Mouse (Mus musculus) left cerebral cortex, postnatal 25 days (tissue): ENCODE data around the gene Stip1. TPM values are rescaled to one million over a fixed set of nuclear protein-coding genes. Genes with fewer than 3 reads are reported as not detected.
A peak's percentile ranks its signal among the peaks of the same experiment; 100 is the strongest.

Experiments
- DNase-seq, 2 experiments: peaks; one replicate each; pipeline ENCODE4 v3.0.0; 2022; ENCODE audit warnings: low spot score in 2 of 2, mixed read lengths in 1 of 2
- intact Hi-C: fragments of 180-260 bp; cut with DNase I; formaldehyde crosslinking; loops from one replicate; pipeline ENCODE4 v1.15.1; 2025
- total RNA-seq, 2 experiments: library from RNA; stranded (reverse); gene quantifications; 2 replicates each; pipeline ENCODE4 v1.2.3; 2021

Gene Stip1
- total RNA-seq, 2 experiments from 2014 or later: 191 to 206 TPM

DNA sequence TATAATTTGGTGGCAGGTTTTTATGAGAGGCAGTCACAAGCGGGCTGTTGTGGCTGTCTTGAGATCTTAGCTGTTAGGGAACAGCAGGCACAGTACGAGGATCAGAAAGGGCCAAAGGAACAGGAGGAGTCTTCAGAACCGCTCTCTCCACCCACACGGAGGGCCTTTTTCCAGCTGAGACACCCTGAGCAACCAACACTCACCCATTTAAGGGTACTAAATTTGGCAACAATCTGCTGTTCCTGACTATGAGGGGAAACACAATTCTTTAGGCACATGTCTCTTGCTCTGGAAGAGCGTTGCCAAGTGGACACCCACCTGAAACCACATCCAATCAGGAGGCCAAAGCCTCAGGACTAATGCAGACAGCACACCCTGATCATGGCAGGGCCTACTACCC, 10.2 kb downstream of the Stip1 start:
- DNase-seq: peak; percentile 58 to 91
- intact Hi-C loops: loop anchor here (5.0 kb wide), 1 partner anchor 97 kb away; the partner anchor contains the start of gene Kcnk4

DNA sequence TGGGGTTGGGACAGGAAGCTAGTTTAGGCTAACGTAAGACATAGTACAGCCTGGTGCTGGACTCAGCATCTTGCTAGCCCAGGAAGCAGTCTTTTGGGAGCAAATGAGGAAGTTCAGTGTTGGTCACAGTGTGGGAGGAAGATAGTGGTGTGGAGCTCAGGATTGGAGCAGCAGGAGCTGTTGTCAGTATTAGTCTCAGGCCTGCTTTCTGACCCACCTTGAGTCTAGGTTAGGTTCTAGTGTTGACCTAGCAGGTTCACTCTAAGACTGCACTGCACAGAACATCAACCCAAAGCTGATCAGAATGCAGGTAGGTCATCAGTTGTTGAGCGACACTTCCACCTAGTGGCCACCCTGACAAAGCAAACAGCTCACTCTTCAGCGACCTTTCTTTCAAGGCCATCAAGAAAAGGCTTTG, 19.5 kb downstream of the Stip1 start:
- intact Hi-C loops: no loop called here
- peak; percentile 28 to 39 for DNase-seq

DNA sequence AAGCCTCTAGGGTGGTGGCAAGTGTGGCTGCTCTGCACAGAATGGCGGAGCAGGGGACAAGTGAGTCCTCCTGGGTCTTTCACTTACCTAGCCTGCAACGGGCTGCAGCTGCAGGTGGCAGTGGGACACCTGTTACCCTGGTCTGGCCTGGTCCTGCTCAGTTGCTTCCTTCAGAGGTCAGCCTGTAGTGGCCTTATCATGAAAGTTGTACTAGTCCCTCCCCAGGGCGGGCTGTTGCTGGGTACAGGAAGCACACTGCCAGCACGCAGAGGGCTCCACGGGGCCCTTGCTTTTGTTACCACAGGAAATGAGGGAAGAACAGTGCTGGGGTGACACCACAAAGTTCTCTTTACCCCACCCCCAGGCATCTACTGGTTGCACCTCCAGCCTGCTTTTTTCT, 20.6 kb downstream of the Stip1 start, which contains the start of gene Fermt3:
TSS of gene Fermt3 (minus strand) at position 279 of the 400 bp plus-strand sequence.
- DNase-seq: peak in 1 of 2 experiments; percentile 40
- intact Hi-C loops: no loop called here

DNA sequence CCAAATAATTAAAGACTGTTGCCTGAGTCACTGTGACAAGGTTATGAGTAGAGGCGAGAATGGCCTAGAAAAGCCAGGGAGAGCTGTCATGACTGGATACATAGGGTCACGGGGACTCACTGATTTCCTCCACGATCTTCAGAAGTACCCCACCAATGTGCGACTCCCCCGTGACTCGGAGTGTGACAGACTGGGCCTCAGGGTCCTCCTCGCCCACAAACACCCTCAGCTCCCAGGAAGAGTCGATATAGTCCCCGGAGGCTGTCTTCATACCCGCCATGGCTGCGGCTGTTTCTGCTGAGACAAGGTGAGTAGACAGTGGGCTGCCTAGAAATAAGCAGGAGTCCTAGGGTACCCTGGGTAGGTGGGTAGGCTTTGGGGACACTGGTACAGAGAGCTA, 21.2 kb downstream of the Stip1 start:
- intact Hi-C loops: no loop called here

DNA sequence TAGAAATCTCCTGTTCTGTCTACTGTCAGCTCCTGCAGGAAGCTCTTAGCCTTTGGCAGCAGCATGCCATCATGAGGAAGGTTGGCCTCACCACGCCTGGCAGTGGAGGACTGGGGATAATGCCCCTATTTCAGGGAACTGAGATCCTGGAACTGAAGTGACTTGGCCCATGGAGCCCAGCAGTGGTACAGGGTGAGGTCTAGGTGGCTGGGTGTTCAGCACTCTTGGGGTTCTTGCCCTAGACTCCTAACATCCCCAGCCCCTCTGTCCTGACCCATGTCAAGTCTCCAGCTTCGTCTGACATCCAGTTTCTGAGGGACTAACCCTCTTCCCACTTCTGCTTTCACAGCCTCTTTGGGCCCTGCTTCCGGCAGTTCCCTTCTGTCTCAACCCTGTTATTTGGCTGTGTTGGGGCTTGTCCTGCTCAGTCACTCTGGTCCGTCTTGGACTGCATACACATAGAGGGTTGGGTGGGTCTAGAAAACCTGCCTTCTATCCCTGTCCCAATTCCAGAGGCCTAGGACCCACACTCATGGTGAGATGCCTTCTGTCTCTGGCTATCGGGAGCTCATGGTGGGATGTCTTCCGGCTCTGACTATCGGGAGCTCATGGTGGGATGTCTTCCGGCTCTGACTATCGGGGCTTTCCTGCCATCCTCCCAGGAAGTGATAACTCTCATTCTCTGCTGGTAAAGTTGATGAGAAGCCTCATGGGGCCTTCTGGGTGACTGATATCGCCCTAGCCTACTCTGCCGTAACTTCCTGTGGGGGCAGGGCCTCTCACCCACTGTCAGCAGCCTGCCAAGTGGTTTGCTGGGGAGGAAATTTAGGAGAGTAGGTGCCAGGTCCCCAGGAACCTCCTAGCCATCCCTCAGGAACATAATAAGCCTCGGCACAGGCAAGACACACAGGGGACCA, 22.0 kb downstream of the Stip1 start:
- DNase-seq: no peak
- intact Hi-C loops: no loop called here

More for the DNA sequence above, 21.2 kb downstream of the Stip1 start:
- DNase-seq: no peak

DNA sequence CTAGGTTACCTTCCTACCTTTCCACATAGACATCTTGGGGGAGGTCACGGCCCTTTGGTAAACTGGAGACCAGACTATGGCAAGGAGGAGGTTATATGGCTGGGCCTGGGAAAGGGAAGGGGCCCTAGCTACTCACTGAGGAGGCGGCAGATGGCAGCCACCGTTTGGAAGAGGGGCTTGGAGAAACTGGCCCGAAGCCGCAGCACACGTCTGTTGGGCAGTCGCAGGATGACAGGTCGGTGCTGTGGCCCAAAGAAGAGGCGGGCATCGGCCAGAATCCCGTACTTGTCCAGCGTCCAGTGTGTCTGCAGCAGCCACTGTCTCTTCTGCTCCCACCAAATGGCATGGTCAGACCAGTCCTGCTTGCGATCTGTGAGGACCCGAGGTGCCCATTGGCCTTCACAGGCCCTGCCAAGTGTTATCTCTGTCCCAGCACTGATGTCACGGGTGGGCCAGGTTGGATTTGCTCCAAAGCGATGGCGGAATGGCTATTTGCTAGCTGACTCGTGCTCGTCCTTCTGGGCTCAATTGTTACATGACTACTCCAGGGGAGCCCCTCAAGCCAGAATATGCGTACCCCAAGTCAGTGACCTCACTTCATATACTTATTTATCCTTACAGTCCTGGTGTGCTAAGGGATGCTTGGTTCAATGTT, 25.2 kb downstream of the Stip1 start:
- no peak for DNase-seq
- intact Hi-C loops: no loop called here

DNA sequence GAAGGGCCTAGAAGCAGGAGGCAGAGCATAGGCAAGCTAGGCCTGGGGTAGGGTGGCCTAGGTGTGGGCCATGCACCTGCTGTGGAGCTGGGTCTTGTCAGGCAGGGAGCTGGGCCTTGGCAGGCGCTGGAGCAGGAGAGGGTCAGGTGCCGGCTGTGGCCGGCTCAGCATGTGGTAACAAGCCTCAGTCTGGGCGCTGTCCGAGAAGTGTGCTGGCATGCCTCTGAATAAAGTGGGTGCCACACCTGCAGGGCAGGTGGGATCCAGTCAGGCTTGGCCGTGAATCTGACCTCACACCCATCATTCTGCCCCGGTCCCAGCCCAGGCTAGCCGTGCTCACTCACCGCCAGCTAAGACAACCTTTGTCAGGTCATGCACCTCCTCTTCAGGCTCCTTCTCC, 25.8 kb downstream of the Stip1 start:
- intact Hi-C loops: no loop called here
- DNase-seq: no peak

DNA sequence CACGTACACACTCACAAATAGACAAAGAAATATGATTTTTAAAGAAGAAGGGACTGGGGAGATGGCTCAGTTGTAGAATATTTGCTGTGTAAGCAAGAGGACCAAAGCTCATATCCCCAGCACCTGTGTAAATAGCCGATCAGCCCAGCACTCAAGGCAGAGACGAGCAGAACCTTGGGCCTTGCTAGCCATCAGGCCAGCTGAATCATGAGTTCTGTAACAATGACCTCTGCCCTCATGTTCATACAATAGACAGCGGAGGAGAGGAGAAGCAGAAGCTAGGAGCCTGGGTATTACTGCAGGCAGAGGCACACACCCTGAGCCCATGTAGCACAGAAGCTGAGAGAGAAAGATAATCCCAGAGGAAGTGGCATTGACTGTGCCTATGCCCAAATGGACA, 27.3 kb downstream of the Stip1 start:
- intact Hi-C loops: no loop called here
- DNase-seq: no peak

DNA sequence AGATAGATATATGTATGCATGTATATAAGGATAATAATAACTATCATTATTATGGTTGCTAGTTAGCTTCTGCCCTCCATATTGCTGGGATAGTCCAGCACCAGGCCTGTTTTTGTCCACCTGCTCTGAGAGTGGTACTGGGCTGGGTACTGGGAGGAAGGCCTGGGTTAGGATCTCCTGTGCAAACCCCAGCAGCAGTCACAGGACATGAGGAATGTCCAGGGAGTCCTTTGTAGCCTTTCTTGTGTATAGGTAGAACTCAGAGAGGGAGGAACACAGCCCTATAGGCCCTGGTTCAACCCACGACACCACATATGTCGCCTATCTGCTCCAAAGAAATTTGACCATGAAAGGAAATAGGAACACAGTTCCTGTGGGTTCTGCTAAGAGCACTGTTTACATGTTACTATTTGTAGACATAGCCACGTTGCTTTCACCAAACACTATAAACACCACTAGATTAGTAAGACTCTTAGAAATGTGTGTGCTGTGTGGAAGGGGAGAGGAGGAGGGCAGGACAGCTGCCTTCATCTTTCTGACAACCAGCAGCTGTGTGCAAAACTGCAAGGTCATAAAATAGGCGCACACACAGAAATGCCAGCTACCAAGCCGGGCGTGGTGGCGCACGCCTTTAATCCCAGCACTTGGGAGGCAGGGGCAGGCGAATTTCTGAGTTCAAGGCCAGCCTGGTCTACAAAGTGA, 32.7 kb downstream of the Stip1 start:
- no peak for DNase-seq
- intact Hi-C loops: no loop called here

DNA sequence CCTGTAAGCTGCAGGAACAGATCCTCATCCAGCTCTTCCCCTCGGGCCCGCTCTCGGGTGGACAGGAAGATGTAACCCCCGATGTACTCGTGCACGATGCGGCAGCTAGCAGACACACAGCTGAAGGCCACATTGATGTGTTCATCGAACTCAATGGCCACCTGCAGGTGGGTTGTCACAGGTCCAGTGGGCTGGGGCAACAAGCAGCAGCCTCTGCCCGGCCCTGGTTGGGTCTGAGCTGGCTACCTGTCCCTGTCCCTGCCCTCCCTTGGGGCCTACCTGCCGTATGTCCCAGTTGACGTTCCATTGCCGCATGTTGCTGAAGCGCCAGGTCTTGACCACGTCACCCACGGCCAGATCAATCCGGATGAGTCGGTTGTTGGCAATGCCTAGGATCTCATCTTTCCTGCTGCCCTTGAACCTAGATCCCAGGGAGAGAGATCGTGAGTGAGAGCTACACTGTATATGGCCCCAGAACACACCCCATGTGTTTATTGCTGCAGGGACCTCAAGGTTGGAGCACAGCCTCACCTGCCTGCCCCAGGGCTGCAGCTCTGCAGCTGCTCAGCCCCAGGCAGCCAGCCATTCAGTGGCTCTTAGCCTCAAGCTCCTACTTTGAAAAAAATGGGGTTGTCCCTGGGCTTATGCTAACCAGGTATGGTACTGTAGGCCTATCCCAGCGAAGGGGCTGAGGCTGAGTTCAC, 40.3 kb downstream of the Stip1 start:
- intact Hi-C loops: no loop called here
- no peak for DNase-seq

DNA sequence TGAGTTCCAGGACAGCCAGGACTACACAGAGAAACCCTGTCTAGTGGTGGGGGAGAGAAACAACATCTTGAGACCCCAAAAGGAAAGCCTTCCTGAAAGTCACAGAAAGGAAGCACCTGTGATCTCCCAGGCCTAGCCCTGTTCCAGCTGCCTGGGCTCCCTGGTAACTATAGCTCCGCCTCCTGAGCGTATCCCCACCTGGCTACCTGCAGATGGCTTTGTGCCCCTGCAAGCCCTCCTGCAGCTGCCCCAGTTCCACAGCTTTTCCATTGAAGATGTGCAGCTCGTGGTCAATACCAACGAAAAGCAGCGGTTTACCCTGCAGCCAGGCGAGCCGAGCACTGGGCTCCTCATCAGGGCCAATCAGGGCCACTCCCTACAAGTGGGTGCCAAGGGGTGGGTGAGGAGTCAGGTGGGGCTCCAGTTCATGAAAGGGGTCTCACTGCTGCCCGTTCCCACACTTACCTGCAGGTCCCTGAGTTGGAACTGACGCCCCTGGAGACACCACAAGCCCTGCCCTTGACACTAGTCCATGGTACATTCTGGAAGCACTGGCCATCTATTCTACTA, 42.0 kb downstream of the Stip1 start:
- intact Hi-C loops: no loop called here
- no peak for DNase-seq

DNA sequence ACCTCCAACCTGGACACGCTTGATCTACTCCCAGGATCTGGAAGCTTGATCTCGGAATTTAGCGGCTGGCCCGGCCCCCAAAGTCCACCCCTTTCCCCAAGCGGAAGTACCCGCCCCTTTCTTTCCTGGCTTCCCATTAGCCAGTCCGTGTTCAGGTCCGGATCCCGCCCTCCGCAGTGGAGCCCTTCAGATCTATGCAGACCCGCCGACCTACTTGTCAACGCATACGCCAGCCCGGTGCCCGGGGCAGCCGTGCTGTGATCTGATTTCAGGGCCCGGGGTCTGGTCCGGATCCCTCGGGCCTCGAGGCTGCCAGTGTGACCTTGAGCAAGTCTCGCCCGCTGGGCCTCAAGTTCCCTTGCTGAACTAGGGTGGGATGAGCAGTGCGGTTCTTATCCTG, 43.8 kb downstream of the Stip1 start, which contains the start of the genes Nudt22 and Trpt1:
TSS of gene Nudt22 (minus strand) at position 112 of the 400 bp plus-strand sequence.
TSS of gene Trpt1 (plus strand) at position 126 of the 400 bp plus-strand sequence.
- intact Hi-C loops: no loop called here

DNA sequence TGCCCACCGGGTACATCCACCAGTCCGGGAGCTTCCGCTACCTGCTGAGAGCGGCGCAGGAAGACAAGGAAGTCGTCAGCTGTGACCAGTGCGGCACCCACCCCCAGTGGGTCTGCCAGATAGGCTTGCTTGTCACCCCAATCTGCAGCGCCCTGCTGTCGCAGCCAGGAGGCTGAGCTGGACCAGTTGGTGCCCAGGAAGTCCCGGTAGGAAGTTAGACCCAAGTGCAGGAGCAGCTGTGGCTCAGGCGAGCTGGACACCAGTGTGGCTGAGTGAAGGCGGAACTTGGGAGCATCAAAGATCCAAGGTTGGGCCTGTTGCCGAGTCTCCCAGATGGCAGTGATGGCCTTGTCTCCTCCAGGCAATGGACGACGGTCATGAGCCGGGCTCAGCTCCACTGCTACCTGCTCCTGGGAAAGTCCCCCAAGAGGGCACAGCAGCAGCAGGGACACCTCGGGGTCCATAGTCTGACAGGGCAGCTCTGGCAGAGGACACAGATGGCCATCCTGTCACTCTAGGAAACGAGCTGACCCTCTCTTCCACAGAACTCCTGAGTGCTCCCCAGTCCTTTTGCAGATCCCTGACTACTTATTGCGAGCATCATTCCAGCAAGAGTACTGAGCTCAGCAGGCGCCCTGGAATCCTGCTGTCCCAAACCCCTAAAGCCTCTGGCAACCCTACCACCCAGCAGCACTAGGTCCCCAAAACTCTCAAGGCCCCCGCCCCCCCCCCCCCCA, 44.3 kb downstream of the Stip1 start:
- DNase-seq: no peak
- intact Hi-C loops: no loop called here

More for the DNA sequence above, 43.8 kb downstream of the Stip1 start, which contains the start of the genes Nudt22 and Trpt1:
- DNase-seq: peak; percentile 82 to 89

DNA sequence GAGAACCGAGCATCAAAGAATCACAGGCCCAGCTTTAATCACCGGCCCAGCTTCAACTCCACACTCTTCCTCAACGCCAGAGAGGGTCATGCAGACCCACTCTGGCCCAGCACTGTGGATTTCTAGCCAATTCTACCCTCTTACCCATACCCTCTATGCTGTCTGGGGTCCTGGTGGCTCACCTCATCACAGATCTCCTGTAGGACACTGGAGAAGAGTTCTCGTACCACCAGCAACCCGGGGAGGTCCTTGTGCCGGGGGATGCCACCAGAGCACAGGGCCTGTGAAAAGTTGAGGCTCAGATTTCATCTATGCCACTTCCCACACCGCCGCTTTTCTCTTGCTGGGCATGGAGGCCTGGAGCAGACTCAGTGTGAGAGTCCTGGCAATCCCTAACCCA, 45.3 kb downstream of the Stip1 start:
- intact Hi-C loops: no loop called here
- DNase-seq: no peak

DNA sequence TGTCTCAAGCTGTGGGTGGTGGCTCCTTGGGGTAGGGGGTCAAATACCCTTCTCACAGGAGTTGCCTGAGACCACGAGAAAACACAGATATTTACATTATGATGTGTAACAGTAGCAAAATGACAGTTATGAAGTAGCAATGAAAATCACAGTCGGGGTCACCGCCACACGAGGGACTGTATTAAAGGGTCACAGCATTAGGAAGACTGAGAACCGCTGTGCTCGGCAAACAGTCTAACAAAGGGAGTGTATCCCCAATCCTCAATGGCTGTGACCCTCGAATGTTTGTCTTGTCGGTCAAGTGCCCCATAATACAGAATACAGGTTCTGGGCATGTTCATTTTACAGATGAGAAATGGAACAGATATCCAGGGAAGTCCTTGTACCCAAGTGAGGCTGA, 45.8 kb downstream of the Stip1 start:
- no peak for DNase-seq
- intact Hi-C loops: no loop called here

DNA sequence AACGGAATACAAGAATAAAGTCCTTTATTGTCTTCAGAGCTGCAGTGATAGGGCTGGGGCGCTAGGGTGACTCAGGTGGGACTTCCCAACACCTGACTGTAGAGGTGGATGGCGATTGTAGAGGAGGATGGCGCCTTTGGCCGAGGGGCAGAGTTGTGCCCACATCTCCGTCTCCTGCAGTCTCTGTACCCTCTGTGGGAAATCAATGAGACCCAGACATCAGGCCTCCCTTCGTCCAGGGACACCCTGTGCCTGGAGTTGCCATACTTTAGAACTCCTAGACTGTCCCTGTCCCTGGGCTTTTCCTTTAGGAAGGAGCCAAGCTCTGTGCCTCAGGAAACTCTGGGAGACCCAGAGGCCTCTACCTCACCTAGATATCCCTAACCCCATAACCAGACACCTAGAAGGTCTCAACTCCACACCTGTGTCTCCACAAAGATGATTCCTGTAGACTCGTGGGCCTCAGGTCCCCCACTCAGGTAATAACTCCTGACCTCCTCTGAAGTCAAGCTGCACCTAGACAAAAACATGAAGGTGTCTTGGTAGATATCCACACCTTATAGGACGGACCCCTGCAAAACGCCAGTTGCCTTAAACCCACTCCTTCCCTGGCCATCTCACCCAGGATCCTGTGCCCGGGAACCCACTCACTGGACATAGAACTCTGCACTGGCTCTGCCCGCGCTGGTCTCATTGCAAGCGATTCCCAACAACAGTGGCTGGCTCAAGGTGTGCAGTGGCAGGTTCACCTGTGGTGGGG, 46.6 kb downstream of the Stip1 start:
- intact Hi-C loops: no loop called here
- DNase-seq: no peak

DNA sequence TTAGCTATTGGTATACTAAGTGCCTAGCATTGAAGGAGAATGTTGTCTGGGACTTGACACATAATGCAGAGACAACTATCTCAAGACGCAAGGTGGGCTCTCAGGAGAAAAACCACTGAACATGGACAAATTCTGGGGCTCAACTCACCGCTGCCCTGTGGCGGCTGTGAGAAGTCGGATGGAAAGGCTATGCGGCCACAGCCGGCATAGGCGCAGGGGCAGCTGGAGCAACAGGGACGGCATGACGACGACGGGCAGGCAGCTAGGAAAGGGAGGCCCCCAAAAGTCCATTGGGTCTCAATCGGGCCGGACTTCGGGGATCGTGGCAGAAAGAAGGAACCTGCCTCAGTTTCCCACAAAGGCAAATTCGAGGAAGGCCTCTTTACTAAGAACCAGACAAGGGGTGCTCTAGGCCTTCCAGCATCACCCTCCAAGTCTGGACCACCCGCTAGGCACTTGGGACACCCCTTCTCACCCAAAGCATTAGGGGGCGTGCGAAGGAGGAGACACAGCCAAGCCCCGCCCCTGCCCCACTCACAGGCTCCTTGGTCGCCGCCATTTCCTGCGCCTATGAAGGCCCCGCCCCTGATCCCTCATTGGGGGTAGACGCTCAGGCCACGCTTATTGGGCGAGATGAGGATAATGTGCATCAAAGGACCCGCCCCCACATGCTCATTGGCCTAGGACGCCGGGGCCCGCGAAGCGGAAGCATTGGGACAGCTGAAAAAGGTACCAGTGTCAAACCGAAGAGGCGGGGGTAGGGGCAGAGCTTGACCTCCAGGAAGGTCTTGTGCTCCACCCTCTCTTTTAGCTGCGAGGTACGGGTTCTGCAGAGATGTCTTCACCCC, 47.5 kb downstream of the Stip1 start, which contains the start of gene Dnajc4:
TSS of gene Dnajc4 (minus strand) at position 562 of the 848 bp plus-strand sequence.
- intact Hi-C loops: no loop called here
- peak; percentile 94 to 98 for DNase-seq
